Mouse (Mus musculus): ENCODE measurements around the gene Ssbp1. TPM values are rescaled to one million over a fixed set of nuclear protein-coding genes. Genes with fewer than 3 reads are reported as not detected.

The Ssbp1 gene
- 94.1 and 112 TPM in 2 replicates for polyA plus RNA-seq (2015; fragmentation: Nextera tagmentation; extraction: Ambion mirVana)

DNA sequence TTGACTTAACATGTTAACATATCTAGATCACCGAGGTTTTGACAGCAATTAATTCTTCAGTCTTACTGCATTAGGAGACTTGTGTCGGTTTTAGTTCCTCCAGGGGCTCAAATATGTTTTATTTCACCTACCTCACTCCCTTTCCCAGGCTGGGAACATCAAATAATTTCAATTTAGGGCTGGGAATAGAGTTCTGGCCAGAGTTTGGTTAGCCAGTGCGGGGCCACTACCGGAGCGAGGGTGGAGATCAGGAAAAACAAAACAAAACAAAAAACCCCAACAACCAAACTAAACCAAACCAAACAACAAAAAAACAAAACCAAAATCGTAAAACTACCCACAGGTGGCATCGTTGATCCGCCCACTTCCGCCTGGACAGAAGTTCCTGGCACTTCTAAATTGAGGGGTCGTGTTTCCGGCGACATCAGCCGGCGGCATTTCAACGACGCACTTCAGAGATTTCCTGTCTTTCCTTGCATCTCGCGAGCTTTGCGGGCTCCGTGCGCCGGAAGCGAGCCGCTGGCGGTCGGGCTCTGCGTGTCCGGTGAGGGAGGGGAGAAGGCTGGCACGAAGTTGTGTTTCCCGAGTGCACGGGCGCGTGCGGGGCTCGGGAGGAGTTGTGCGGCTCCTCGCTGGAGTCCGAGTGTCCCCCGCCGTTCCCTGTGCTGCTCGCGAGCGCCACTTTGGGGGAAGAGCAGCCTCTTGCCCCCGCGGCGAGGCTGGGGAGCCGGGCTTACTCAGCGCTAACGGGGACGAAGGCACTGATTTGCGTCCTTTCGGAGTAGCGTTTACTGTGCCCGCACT, at the start of gene Ssbp1:
Ssbp1 (plus strand) TSS at position 437 of the 804 bp plus-strand sequence.
- Histone ChIP-seq H3K4me1 (peaks cover 5% of the 10 kb centered on the region), H3K9ac (peak within 1 kb of the TSS; percentile 97), H3K27ac (replicated peaks) (peak within 1 kb of the TSS; percentile 95), H3K4me3 (peak within 1 kb of the TSS; percentile 89), H3K4me2 (peak within 1 kb of the TSS; percentile 86), H3K36me3 (peaks cover 29% of the 10 kb centered on the region), H3K27me3 (replicated peaks) (0 out of 2 replicates have a peak, but pooled peaks cover 8% of the 10 kb centered on the region), H3K9me3 (no peaks in the 10 kb centered on the region)
- WGBS, result under 1% methylated on average over 54 of the region's 54 CpGs
- ATAC-seq (ENCODE audit: extremely low read depth, insufficient number of reproducible peaks, low FRiP score, low TSS enrichment), result peak; percentile 85

DNA sequence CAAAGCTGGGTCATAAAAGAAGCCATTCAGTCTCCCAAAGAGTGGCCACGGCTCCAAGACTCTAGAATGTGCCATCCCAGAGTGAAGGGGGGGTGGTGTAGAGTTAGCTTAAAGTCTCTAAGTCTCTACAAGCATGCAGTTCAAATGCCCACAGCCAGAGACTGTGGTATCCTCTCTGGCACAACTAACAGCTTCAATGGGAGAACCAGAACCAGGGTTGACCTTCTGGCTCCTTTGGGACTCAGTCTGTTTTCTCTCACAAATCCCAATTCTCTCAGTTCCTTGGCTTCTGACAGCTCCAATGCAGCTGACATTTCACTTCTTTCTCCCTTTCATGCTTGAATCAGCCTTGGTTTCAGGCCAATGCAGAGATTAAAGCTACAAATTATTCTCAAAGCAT, 48.1 kb upstream of the Ssbp1 start:
- ATAC-seq (ENCODE audit: extremely low read depth, insufficient number of reproducible peaks, low FRiP score, low TSS enrichment), result no peak
- Histone ChIP-seq H3K27me3 (replicated peaks) (no peaks in the 10 kb centered on the region), H3K4me2 (no peak overlapping the region), H3K27ac (replicated peaks) (no peak overlapping the region), H3K9me3 (no peaks in the 10 kb centered on the region), H3K4me3 (no peak overlapping the region), H3K4me1 (no peaks in the 10 kb centered on the region; the same call in 1 of the 2 replicates), H3K9ac (no peak overlapping the region), H3K36me3 (no peaks in the 10 kb centered on the region)
- 76% methylated on average over 1 of the region's 1 CpGs for WGBS

- no peak for ATAC-seq (ENCODE audit: extremely low read depth, insufficient number of reproducible peaks, low FRiP score, low TSS enrichment)
- WGBS, result 50% methylated on average over 1 of the region's 1 CpGs
- Histone ChIP-seq H3K36me3 (no peaks in the 10 kb centered on the region), H3K9me3 (no peaks in the 10 kb centered on the region), H3K4me2 (no peak overlapping the region), H3K4me1 (no peaks in the 10 kb centered on the region; the same call in 1 of the 2 replicates), H3K27me3 (replicated peaks) (no peaks in the 10 kb centered on the region), H3K27ac (replicated peaks) (no peak overlapping the region), H3K9ac (no peak overlapping the region), H3K4me3 (no peak overlapping the region)
Measured at GRCm38 (mm10) chr6:40423774-40424173, 47.4 kb upstream of the Ssbp1 start.

DNA sequence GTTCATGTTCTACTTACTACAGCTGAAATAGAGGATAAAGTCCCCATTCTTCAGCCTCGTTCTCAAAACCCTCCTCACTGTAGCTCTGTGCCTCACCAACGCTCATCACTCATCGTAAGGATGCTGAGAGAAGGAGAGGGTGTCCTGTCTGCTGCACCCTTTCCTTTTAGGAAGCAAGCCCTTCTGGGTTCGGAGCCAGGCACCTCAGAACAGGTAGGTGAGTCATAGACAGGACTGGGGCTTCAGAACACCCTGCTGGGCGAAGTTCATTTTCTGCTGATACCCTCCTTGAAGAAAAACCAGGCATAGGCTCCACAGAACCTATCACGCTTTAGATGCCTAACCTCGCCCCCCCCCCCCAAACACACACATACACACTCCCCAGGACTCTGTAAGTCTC, 43.7 kb upstream of the Ssbp1 start:
- H3K9me3 ChIP-seq, result no peaks in the 10 kb centered on the region
- no peak overlapping the region for H3K4me2 ChIP-seq
- H3K9ac ChIP-seq, result no peak overlapping the region
- no peaks in the 10 kb centered on the region for H3K4me1 ChIP-seq
- H3K4me3 ChIP-seq, result no peak overlapping the region
- WGBS, result 78% methylated on average over 7 of the region's 7 CpGs
- no peak for ATAC-seq (ENCODE audit: extremely low read depth, insufficient number of reproducible peaks, low FRiP score, low TSS enrichment)
- no peaks in the 10 kb centered on the region for H3K27me3 ChIP-seq (replicated peaks)
- H3K36me3 ChIP-seq, result no peaks in the 10 kb centered on the region
- H3K27ac ChIP-seq (replicated peaks), result no peak overlapping the region

DNA sequence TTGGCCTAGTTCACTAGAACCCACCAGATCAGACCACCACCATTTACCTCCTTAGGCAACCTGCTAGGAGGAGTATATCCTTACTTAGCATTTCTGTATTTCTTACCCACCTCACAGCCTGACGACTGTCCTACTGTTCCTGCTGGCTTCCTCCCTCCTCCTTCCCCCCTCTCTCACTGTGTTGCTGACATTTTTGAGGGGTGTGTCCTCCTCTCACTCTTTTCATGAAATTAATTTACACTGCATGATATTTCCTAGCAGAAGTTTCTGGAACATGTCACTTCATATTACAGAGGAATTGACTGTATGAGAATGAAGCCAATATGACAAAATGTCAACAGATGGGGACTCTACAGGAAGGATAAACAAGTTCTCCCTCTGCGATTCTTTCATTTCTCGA, 42.5 kb upstream of the Ssbp1 start:
- no peaks in the 10 kb centered on the region for H3K9me3 ChIP-seq
- H3K27me3 ChIP-seq (replicated peaks), result peaks cover 3% of the 10 kb centered on the region; the same call in 1 of the 2 replicates
- no peak overlapping the region for H3K9ac ChIP-seq
- WGBS, result 57% methylated on average over 3 of the region's 3 CpGs
- H3K36me3 ChIP-seq, result no peaks in the 10 kb centered on the region
- H3K4me3 ChIP-seq, result no peak overlapping the region
- no peak overlapping the region for H3K4me2 ChIP-seq
- no peak for ATAC-seq (ENCODE audit: extremely low read depth, insufficient number of reproducible peaks, low FRiP score, low TSS enrichment)
- no peaks in the 10 kb centered on the region for H3K4me1 ChIP-seq
- no peak overlapping the region for H3K27ac ChIP-seq (replicated peaks)

GRCm38 (mm10) chr6:40429521-40429931, 41.6 kb upstream of the Ssbp1 start:
- Histone ChIP-seq H3K4me2 (no peak overlapping the region), H3K27me3 (replicated peaks) (peaks cover 10% of the 10 kb centered on the region), H3K9ac (no peak overlapping the region), H3K4me1 (peaks cover under 1% of the 10 kb centered on the region; the same call in 1 of the 2 replicates), H3K27ac (replicated peaks) (no peak overlapping the region), H3K4me3 (no peak overlapping the region), H3K9me3 (no peaks in the 10 kb centered on the region), H3K36me3 (no peaks in the 10 kb centered on the region)
- 69% methylated on average over 4 of the region's 4 CpGs for WGBS
- no peak for ATAC-seq (ENCODE audit: extremely low read depth, insufficient number of reproducible peaks, low FRiP score, low TSS enrichment)

DNA sequence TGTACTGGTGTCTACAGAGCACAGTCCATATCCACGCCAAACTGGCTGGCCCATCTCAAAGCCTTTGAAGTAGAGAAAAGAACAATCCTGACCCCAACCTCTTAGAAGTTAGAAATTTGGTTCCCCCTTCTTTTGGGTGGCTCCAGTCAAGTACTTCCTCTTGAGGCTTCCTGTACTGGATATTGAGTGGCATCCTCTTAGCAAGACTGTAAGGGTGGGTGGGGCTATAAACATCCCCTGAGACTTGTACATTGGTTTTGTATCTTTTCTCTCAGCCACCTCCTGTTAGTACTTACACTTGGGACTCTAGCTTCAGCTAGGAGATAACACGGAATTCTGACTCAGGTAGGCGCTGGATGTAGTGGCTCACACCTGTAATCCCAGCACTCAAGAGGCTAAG, 40.9 kb upstream of the Ssbp1 start:
- H3K27ac ChIP-seq (replicated peaks), result no peak overlapping the region
- H3K4me1 ChIP-seq, result peaks cover 6% of the 10 kb centered on the region; the same call in 1 of the 2 replicates
- no peaks in the 10 kb centered on the region for H3K36me3 ChIP-seq
- ATAC-seq (ENCODE audit: extremely low read depth, insufficient number of reproducible peaks, low FRiP score, low TSS enrichment), result no peak
- H3K4me2 ChIP-seq, result no peak overlapping the region
- H3K9ac ChIP-seq, result no peak overlapping the region
- WGBS, result 74% methylated on average over 3 of the region's 3 CpGs
- H3K9me3 ChIP-seq, result no peaks in the 10 kb centered on the region
- H3K27me3 ChIP-seq (replicated peaks), result peaks cover 11% of the 10 kb centered on the region
- no peak overlapping the region for H3K4me3 ChIP-seq

DNA sequence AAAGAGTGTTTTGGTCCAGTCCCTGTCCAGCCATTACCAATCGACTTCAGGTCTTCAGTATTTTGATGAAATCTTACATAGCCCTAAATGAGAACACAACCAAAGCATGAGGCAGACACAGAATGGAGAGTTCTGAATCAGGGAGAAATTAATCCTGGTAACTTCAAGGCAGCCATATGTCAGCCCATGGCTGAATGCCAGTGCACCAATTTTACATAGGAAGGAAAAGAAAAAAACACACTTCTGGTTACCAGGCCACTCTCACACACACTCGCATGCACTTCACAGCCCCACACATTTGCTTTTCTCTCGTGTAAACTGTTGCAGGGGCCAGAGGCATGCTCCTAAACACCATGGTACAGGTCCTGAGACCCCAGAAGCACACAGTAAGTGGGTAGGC, 40.3 kb upstream of the Ssbp1 start:
- no peaks in the 10 kb centered on the region for H3K9me3 ChIP-seq
- H3K4me2 ChIP-seq, result no peak overlapping the region
- peaks cover 6% of the 10 kb centered on the region; the same call in 1 of the 2 replicates for H3K4me1 ChIP-seq
- H3K27me3 ChIP-seq (replicated peaks), result peaks cover 11% of the 10 kb centered on the region
- 66% methylated on average over 3 of the region's 3 CpGs for WGBS
- H3K36me3 ChIP-seq, result no peaks in the 10 kb centered on the region
- no peak for ATAC-seq (ENCODE audit: extremely low read depth, insufficient number of reproducible peaks, low FRiP score, low TSS enrichment)
- no peak overlapping the region for H3K9ac ChIP-seq
- no peak overlapping the region for H3K27ac ChIP-seq (replicated peaks)
- H3K4me3 ChIP-seq, result no peak overlapping the region

- no peaks in the 10 kb centered on the region for H3K36me3 ChIP-seq
- peaks cover 11% of the 10 kb centered on the region for H3K27me3 ChIP-seq (replicated peaks)
- H3K4me1 ChIP-seq, result peaks cover 9% of the 10 kb centered on the region; the same call in 1 of the 2 replicates
- H3K9me3 ChIP-seq, result no peaks in the 10 kb centered on the region
- ATAC-seq (ENCODE audit: extremely low read depth, insufficient number of reproducible peaks, low FRiP score, low TSS enrichment), result no peak
- no peak overlapping the region for H3K9ac ChIP-seq
- H3K4me3 ChIP-seq, result no peak overlapping the region
- 62% methylated on average over 4 of the region's 4 CpGs for WGBS
- H3K27ac ChIP-seq (replicated peaks), result no peak overlapping the region
- H3K4me2 ChIP-seq, result no peak overlapping the region
Measured at GRCm38 (mm10) chr6:40431356-40431755, 39.8 kb upstream of the Ssbp1 start.

GRCm38 (mm10) chr6:40431812-40432211, 39.3 kb upstream of the Ssbp1 start:
- Histone ChIP-seq H3K9ac (no peak overlapping the region), H3K36me3 (no peaks in the 10 kb centered on the region), H3K27ac (replicated peaks) (no peak overlapping the region), H3K4me1 (peaks cover 10% of the 10 kb centered on the region; the same call in 1 of the 2 replicates), H3K27me3 (replicated peaks) (peaks cover 11% of the 10 kb centered on the region), H3K4me3 (no peak overlapping the region), H3K4me2 (no peak overlapping the region), H3K9me3 (no peaks in the 10 kb centered on the region)
- ATAC-seq (ENCODE audit: extremely low read depth, insufficient number of reproducible peaks, low FRiP score, low TSS enrichment), result no peak

GRCm38 (mm10) chr6:40432346-40433275, 38.5 kb upstream of the Ssbp1 start:
- no peak overlapping the region for H3K9ac ChIP-seq
- H3K9me3 ChIP-seq, result no peaks in the 10 kb centered on the region
- peaks cover 17% of the 10 kb centered on the region for H3K27me3 ChIP-seq (replicated peaks)
- H3K4me2 ChIP-seq, result no peak overlapping the region
- no peak overlapping the region for H3K4me3 ChIP-seq
- no peaks in the 10 kb centered on the region for H3K36me3 ChIP-seq
- H3K4me1 ChIP-seq, result peaks cover 10% of the 10 kb centered on the region; the same call in 1 of the 2 replicates
- WGBS, result 80% methylated on average over 17 of the region's 17 CpGs
- no peak for ATAC-seq (ENCODE audit: extremely low read depth, insufficient number of reproducible peaks, low FRiP score, low TSS enrichment)
- H3K27ac ChIP-seq (replicated peaks), result no peak overlapping the region
